Mouse (Mus musculus): ENCODE results near the gene Rgs4. TPM values are rescaled to one million over a fixed set of nuclear protein-coding genes. Genes with fewer than 3 reads are reported as not detected.

The Rgs4 gene
- polyA plus RNA-seq, 1 experiment: 7.3 TPM

GRCm38 (mm10) chr1:169721836-169722235, 25.6 kb downstream of the Rgs4 start:
- H3K27ac ChIP-seq (replicated peaks; ENCODE audit: low read depth, low read length): no peak overlapping the region
- no peaks in the 10 kb centered on the region; the same call in 1 of the 2 replicates for H3K4me1 ChIP-seq (ENCODE audit: control insufficient read depth, insufficient read depth, insufficient read length, low read length)
- no peak overlapping the region for H3K4me3 ChIP-seq (ENCODE audit: insufficient read depth, low read depth, low read length)

DNA sequence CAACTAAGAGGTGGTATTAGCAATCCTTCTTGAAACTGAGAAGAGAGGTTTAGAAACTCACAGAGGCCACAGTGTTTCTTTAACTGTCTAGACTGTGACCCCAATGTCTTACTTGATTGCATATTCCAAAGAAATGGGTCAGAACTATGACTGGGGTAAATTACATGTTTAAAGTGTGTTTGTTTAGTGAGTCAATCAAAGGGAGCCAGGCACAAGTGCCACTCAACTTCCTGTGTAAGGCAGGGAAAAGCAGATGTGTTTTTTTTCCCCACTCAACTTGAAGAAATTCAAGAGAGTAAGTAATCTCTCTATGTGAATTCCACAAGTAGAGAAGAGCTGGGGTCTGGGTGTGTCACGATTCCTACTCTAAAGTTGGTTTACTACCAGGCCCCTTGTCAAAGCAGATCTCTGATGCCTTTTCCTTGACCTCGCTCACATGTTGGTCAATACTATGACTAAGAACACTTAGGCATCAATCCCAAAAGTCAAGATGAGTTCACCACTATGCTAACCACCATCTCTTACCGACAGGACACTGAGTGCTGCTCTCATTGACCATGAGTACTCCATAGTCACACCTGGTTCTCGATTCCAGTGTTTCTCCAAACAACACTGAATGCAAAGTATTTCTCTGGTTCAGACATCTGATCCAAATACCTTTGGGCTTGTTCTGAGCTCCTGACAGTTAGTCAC, 42.9 kb downstream of the Rgs4 start:
- no peaks in the 10 kb centered on the region for H3K4me1 ChIP-seq (ENCODE audit: control insufficient read depth, insufficient read depth, insufficient read length, low read length)
- no peak overlapping the region for H3K27ac ChIP-seq (replicated peaks; ENCODE audit: low read depth, low read length)
- no peak overlapping the region for H3K4me3 ChIP-seq (ENCODE audit: insufficient read depth, low read depth, low read length)

GRCm38 (mm10) chr1:169699184-169699583, 48.3 kb downstream of the Rgs4 start:
- H3K27ac ChIP-seq (replicated peaks; ENCODE audit: low read depth, low read length): no peak overlapping the region
- H3K4me1 ChIP-seq (ENCODE audit: control insufficient read depth, insufficient read depth, insufficient read length, low read length): no peaks in the 10 kb centered on the region
- no peak overlapping the region for H3K4me3 ChIP-seq (ENCODE audit: insufficient read depth, low read depth, low read length)

DNA sequence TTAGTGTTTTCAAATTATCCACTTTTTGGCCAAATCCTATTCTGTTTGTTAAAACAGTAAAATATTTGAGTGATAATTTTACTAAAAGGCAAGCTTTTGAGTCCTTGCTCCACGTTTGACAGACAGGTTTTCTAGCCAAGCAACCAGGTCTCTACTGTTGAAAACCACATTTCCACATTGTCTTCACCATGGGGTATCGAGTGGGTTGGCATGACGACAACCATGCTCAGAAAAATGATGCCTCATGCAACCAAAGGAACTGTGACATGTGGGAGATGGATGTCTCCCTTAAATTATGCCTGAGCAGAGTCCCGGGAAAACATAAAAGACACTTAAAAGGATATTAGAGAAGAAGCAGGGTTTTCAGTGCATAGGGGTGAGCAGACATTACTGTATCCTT, 50.2 kb downstream of the Rgs4 start:
- Histone ChIP-seq H3K27ac (replicated peaks; ENCODE audit: low read depth, low read length) (no peak overlapping the region), H3K4me1 (ENCODE audit: control insufficient read depth, insufficient read depth, insufficient read length, low read length) (no peaks in the 10 kb centered on the region), H3K4me3 (ENCODE audit: insufficient read depth, low read depth, low read length) (no peak overlapping the region)

- no peak overlapping the region for H3K4me3 ChIP-seq (ENCODE audit: insufficient read depth, low read depth, low read length)
- H3K4me1 ChIP-seq (ENCODE audit: control insufficient read depth, insufficient read depth, insufficient read length, low read length): no peaks in the 10 kb centered on the region
- no peak overlapping the region for H3K27ac ChIP-seq (replicated peaks; ENCODE audit: low read depth, low read length)
Observed at GRCm38 (mm10) chr1:169695356-169695755, 52.1 kb downstream of the Rgs4 start.

DNA sequence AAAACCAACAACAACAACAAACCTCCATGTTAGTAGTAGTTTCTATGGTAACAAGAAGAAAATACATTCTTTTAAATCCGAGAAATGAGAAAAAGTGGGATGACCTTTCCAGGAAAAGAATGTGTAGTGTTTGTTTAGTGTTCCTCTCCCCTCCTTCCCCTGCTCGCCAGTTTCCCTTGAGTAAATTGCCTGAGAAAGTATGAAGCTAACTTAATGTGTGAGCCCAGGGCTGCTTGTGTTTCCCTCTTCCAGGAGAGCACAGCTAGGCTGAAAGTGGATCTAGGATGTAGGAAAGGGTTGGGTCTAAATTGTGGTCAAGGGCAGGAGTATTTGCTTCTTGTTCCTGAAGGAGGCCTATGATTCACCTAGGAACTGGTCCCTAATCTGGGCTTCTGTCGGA, 53.9 kb downstream of the Rgs4 start:
- no peaks in the 10 kb centered on the region for H3K4me1 ChIP-seq (ENCODE audit: control insufficient read depth, insufficient read depth, insufficient read length, low read length)
- H3K27ac ChIP-seq (replicated peaks; ENCODE audit: low read depth, low read length): no peak overlapping the region
- no peak overlapping the region for H3K4me3 ChIP-seq (ENCODE audit: insufficient read depth, low read depth, low read length)

DNA sequence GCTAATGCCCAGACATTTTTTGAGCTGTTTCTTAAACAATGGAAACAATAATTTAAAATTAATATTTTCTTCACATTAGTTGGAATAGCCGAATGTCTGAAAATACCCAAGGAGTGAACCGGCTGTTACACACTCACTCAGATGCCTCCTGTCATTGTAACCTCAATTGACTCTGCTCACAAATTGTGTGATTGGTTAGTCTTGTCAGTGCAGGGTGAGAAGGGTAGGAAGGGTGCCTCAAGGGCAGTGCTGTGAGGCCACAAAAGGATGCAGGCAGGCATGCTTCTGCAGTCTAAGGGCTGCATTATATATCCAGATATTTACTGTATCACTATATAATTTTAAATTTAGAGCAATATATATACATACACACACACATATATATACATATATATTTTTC, 54.4 kb downstream of the Rgs4 start:
- H3K27ac ChIP-seq (replicated peaks; ENCODE audit: low read depth, low read length): no peak overlapping the region
- H3K4me3 ChIP-seq (ENCODE audit: insufficient read depth, low read depth, low read length): no peak overlapping the region
- no peaks in the 10 kb centered on the region for H3K4me1 ChIP-seq (ENCODE audit: control insufficient read depth, insufficient read depth, insufficient read length, low read length)

Other genes with a start within 250 kb of the Rgs4 start
- gene Nuf2, start 216.2 kb downstream of the Rgs4 start, polyA plus RNA-seq (2012; ENCODE audit: insufficient read depth, insufficient read length, missing spikeins): not detected in 2 replicates
- gene Rgs5, start 92.1 kb downstream of the Rgs4 start, polyA plus RNA-seq (2012; ENCODE audit: insufficient read depth, insufficient read length, missing spikeins): 206 and 220 TPM in 2 replicates
- not detected in 2 replicates for gene Ccdc190, start 181.0 kb upstream of the Rgs4 start, polyA plus RNA-seq (2012; ENCODE audit: insufficient read depth, insufficient read length, missing spikeins)
- gene Hsd17b7, start 221.6 kb upstream of the Rgs4 start, polyA plus RNA-seq (2012; ENCODE audit: insufficient read depth, insufficient read length, missing spikeins): 5.5 and 5.6 TPM in 2 replicates